Mouse (Mus musculus) mouse embryonic stem cell (cell line): ENCODE measurements around the gene Ascc1.
"Not testable (repeated sequence)": the region's sequence is repeated elsewhere in the genome, so short reads cannot be mapped to it uniquely, and the experiment has no call there.

Experiments
- in situ Hi-C, 2 experiments: fragments of 300-500 bp; cut with MboI; formaldehyde crosslinking; loops; 1 replicate in 1 of 2; 3 replicates in 1 of 2; pipeline ENCODE4 v1.14.3; 2019 to 2020; ENCODE audit warnings: low sequenced_read_pairs in 2 of 2, low pct_unique_long_range_greater_than_20kb in 1 of 2, mixed read lengths in 1 of 2; ENCODE audit not compliant: unreplicated experiment in 1 of 2

Gene Ascc1

DNA sequence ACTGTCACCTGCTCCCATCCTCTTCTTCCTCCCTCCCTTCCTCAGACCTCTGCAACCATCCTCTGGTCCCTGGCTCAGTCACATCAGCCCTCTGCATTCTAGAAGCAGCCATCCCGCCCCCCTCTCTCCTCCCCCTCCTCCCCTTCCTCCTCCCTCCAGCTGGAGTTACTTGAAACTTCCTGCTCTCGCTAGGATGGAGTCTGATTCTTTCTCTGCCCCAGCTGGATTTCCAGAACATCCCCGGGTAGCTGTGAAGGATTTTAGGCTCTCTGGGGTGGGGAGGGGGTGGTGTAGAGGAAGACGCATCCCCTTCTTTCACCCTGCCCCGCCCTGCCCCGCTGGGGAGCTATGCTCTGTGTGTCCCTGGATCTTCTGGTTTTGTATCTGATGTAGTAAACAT is 130.9 kb downstream of the Ascc1 start:
- in situ Hi-C loops = no loop called here

DNA sequence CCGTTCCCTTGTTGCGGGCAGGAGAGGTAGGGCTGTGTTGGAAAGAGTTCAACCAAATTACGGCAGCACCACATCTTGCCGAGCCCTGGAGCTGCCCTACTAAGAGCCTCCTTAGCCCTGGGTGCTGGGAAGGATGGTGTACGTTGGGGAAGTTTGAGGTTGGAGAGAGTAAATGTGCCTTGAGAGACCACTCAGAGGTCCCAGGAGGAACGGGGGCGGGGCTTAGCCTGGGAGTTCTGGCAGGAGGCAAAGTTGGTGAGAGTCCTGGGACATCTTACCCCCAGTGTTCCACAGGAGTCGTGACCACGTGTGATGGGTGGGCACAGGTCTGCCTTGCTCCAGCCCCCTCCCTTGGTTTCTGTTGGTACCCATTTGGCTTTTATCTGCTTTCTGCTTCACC is 131.6 kb downstream of the Ascc1 start:
- in situ Hi-C loops = no loop called here

DNA sequence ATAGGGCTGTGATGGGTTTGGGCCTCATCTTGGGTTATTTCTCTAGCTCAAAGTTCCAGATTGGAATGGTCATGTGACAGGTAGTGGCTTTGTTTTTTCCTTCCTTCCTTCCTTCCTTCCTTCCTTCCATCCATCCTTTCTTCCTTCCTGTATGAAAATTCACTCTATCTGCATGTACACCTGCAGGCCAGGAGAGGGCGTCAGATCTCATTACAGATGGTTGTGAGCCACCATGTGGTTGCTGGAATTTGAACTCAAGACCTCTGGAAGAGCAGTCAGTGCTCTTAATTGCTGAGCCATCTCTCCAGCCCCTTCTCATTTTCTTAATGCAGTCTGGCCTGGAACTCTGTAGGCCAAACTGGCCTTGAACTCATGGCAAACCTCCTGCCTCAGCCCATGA is 133.4 kb downstream of the Ascc1 start:
- in situ Hi-C loops = not testable (repeated sequence)

DNA sequence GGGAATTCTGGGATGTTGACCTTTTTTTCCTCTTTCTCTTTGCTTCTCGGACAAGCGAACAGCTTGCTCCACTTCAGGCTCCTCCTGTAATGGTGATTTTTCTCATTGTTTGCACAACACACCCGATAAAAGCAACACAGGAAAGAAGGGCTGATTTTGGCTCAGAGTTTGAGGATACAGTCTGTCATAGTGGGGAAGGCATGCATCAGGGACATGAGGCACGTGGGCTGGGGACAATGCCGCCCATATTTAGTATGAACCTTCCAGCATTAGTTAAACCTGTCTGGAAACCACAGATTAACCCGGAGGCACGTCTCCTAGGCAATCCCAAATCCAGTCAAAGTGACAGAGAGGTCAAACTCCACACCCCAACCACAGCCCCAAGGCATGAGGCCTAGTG is 134.3 kb downstream of the Ascc1 start:
- in situ Hi-C loops = no loop called here

DNA sequence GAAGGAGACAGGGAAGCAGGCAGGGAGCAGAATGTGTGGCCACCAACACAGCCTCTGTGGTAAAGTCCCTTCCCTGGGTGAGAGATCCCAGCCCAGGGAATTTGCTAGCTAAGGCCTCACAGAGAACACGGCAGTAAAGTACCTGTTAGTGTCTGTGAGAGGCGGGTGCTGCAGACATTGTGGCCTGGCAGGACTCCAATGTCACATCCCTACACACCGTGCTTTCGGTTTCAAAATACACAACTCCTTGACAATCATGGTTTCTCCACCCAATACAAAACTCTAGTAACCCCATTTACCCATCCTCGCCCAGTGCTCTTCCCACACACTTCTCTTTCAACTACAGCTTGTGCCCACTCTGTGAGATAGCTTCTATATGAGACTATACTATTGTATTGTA is 136.1 kb downstream of the Ascc1 start:
- in situ Hi-C loops = no loop called here

DNA sequence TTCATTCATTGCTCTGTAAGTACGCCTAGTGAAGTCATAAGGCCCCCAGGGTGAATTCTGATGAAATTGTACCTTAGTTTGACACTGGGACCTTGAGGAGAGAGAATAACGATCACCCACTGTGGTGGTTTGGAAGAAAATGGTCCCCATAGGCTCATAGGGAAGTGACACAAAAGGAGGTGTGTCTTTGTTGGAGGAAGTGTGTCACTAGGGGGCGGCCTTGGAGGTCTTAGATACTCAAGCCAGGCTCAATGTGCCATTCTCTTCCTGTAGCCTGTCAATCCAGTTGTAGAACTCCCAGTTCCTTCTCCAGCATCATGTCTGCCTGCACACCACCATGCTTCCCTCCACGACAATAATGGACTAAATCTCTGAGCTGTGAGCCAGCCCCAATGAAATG is 138.1 kb downstream of the Ascc1 start:
- in situ Hi-C loops = no loop called here

DNA sequence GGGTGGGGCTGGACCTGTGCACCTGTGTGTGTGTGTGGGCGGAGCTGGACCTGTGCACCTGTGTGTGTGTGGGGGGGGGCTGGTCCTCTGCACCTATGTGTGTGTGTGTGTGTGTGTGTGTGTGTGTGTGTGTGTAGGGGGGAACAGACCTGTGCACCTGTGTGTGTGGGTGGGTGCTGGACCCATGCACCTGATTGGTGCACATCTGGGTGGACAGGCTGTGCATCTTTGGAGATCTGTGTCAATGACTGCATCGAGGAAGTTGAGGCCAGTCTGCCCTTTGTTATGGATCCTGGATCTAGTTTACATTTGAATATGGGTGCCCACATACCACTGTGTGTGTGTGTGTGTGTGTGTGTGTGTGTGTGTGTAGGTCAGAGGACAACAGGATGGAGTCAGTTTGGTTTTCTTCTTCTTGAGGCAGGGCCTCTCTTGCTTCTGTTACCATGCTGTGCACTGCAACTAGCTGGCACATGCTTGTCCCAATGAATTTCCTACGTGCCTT is 139.1 kb downstream of the Ascc1 start:
- in situ Hi-C loops = no loop called here

DNA sequence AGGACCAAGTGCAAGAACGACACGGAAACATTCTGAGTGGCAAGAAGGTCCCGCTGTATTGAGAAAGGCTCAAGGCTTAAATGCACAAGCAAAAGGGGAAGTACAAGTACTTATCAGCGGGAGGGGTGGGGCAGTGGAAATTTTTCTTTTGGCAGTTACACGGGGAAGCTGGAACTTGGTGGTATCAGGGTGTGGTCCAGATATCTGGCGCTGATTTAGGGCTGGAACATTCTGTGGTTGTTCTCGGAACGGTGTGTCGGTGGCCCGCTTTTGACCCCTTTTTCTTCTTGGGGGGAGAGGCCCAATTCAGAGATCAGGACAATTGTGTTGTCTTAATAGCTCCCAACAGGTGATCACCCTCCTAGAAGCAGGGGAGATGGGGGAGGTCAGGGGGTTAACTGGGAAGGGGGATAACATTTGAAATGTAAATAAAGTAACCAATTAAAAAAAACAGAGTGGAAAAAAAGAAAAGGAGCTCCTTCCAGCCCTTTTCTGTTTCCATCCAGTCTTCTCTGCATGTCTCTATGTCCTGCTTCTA is 145.0 kb downstream of the Ascc1 start:
- in situ Hi-C loops = not testable (repeated sequence)

DNA sequence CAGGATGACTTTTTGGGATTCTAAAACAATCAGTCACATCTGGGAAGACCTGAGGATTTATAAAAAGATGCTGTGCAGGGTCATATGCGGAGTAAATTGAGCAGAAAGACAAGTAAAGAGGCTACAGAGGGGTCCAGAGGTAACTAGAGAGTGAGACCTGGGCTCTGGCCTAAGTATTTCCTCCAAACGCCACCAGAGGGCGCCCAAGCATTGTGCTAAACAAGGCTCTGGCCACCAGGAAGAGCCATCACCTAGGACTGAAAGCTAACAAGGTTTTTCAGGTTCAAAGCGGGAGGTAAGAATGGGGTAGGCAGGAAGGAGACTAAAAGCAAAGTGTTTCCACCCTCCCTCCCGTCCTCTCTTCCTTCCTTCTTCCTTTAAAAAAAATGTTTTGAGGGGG is 145.5 kb downstream of the Ascc1 start:
- in situ Hi-C loops = no loop called here
